Mouse (Mus musculus): ENCODE results near the gene Ube2v1.

Gene Ube2v1

GRCm38 (mm10) chr2:167562101-167562500 lies 69.8 kb downstream of the Ube2v1 start:
- DNase-seq (ENCODE audit: low spot score in 2 of 2) = no peak

GRCm38 (mm10) chr2:167559413-167559812 lies 72.5 kb downstream of the Ube2v1 start:
- no peak for DNase-seq (ENCODE audit: low spot score in 2 of 2)
